Mouse (Mus musculus) retina, postnatal 1 day (tissue): Measurements from ENCODE around the gene Fbp1.
"Not testable (repeated sequence)": the region's sequence is repeated elsewhere in the genome, so short reads cannot be mapped to it uniquely, and the experiment has no call there.

Experiments
- DNase-seq: peaks from one replicate; pipeline ENCODE4 v3.0.0-alpha.2; 2012

Gene Fbp1

GRCm38 (mm10) chr13:62883925-62884324 lies 4.2 kb downstream of the Fbp1 start:
- DNase-seq = no peak

- DNase-seq = no peak
Measured at GRCm38 (mm10) chr13:62883436-62883835, 4.6 kb downstream of the Fbp1 start.

DNA sequence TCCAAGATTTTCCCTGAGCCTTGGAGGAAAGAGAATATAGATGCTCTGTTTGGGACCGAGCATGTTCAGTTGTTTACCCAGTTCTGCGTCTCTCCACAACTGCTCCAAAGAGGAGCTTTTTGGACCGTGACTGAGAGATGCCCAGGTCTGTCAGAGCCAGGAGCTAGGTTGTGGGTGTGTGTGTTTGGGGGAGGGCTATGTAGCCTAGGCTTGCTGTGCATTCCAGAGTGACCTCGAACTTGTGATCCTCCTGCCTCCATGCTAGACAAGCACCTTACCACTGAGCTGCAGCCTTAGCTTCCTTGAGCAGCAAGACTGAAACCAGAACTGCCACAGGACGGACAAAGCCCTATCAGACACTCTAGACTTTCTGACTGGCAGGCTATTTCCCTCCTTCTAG lies 5.2 kb downstream of the Fbp1 start:
- DNase-seq = no peak

- no peak for DNase-seq
Measured at GRCm38 (mm10) chr13:62881336-62881735, 6.7 kb downstream of the Fbp1 start.

GRCm38 (mm10) chr13:62879831-62880615 lies 8.1 kb downstream of the Fbp1 start:
- DNase-seq = no peak

GRCm38 (mm10) chr13:62879411-62879810 lies 8.7 kb downstream of the Fbp1 start:
- DNase-seq = no peak

GRCm38 (mm10) chr13:62877247-62877646 lies 10.8 kb downstream of the Fbp1 start:
- no peak for DNase-seq

DNA sequence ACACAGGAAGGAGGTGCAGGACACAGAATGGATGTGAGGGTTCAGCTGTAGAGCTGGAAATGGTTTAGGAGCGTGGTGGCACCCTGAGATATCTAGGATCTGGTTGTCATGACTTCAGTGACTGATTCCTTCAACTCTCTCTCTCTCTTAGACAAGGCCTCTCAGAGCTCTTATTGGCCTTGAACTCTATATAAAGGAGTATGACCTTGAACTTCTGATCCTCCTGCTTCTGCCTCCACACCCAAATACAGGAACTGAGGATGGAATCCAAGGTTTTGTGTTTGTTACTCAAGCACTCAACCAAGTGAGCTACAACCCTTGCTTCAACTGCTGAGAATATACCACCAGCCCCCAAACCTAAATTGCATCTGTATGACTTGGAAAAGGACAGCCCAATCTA lies 12.0 kb downstream of the Fbp1 start:
- no peak for DNase-seq

- DNase-seq = no peak
Measured at GRCm38 (mm10) chr13:62872252-62872651, 15.8 kb downstream of the Fbp1 start.

DNA sequence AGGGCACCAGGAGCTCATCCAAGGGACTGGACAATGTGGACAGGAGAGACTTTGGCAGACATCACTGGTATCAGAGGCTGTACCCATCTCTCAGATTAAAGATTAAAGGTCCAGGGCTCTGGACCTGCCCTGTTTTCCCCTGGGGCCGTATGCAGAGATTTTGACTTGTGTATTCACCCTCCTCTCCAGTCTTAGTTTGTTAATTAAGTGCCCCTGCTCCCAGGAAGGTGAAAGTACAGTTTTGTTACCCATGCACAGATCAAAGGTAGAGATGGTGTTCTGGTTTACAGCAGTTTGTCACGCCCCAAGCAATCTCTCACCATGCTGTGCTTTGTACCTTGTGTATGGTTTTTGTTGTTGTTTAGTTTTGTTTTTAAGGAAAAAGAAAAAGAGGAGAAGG lies 17.5 kb downstream of the Fbp1 start:
- DNase-seq = no peak

DNA sequence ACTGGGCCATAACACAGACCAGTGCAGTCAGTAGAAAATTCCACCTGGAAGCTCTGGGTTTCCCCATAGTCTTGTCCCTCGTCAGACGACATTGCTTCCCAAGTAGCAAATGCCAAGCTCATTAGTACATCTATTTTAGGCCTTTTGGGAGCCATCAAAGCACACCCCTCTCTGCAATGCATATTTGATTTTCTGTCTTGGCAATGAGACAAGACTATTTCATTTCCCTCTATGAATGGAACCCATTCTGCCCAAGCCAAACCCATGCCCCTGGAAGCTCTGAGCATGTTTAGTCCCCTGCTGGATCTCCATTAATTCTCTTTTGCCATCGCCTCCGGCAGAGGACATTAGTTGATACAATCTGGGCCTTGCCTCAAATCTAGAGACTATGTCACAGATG lies 21.3 kb downstream of the Fbp1 start:
- DNase-seq = no peak

DNA sequence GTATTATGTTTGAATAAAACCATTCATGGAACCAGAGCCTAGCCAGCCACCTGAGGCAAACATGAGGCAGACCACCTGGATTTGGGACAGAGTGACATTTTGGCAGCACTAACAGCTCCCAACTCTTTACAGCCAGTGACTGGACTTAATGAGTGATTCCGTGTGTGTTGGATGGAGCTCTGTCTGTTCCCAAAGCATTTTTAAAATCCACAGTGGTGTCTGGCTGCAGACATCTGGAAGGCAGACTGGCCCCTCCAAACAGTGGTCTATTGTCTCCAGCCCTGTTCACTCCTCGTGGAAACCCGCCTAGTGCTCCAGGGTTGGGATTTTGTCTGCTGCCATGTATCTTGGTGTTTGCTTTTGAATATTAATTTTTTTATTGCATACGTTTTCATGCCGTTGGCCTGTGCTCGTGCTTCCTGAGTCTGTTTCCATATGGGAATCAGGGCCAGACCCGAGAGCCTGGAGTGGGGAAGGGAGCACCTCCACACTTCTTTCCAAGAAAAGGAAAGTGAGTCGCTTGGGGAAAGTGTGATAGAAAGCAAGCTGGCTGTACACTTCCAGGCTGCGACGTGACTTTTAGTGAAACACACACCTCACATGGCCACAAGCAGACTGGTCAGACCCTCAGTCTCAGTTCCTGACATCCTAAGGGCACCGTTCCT lies 22.3 kb downstream of the Fbp1 start:
- no peak for DNase-seq

DNA sequence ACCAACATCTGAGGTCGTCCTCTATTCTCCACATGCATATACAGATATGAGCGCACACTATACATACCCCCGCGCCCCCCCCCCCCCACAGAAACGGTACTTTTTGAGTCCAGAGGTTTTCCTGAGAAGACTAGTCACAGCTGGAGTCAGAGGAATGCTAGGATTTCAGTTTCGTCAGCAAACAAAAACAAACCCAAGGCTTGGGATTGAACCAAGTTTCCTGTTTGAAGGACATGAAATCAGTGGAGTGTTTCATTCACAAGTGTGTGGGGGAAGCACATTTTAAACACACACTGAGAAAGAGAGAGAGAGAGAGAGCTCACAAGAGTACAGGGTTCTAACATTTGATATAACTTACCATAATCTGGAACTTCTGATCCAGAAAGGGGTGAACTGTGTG lies 24.3 kb downstream of the Fbp1 start:
- DNase-seq = no peak

GRCm38 (mm10) chr13:62862875-62863274 lies 25.2 kb downstream of the Fbp1 start:
- no peak for DNase-seq

GRCm38 (mm10) chr13:62860068-62860467 lies 28.0 kb downstream of the Fbp1 start:
- DNase-seq = no peak

GRCm38 (mm10) chr13:62859251-62859650 lies 28.8 kb downstream of the Fbp1 start:
- not testable (repeated sequence) for DNase-seq

DNA sequence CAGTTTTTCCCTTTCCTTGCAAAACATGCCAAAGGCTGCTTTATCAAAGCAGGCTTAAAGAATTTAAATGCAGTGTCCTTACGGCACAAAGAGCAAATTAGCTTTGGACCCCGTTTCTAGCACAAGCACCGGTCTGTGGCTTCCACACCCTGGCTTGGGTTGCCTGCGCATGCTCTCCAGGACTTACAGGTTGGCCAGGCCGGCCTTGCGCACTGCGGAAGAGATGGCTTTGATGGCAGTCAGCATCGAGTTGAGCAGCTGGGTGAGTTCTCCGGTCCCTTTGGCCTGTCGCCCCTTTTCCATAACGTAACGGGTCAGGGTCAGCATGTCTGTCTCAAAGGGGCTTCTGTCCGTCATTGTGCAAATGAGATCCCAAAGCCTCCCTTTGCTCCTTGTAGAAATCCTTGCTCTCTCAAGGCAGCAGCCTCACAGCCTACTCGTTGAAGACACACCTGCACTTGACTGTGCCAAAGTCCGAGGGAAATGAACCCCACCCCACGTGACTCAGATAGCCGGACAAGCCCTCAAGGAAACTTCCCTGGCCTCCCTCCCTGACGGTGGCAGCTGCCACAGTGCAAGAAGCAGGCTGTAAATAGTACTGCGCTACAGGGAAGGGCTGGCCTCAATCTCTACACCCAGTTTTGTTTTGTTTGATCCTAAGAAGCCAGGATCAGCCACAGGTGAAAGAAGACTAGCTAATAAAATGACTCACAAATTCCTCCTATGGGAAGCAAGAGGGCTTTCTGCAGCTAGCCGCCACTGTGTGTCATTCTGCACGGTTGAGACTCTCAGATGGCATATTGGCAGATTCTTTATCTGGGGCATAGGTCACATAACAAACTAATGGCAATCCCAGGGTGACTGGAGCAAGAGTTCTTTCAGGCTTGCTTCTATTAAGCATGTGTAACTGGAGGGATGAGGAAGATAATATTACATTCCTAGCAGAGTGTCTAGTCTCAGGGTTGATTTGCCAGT lies 29.9 kb downstream of the Fbp1 start, which contains the start of gene Fbp2:
Fbp2 (minus strand) TSS at position 482 of the 975 bp plus-strand sequence.
- DNase-seq = no peak

GRCm38 (mm10) chr13:62856850-62857249 lies 31.2 kb downstream of the Fbp1 start:
- no peak for DNase-seq

- DNase-seq = peak; percentile 92
Measured at GRCm38 (mm10) chr13:62856305-62856675, 31.8 kb downstream of the Fbp1 start.

GRCm38 (mm10) chr13:62855396-62856304 lies 32.4 kb downstream of the Fbp1 start:
- DNase-seq = no peak

- peak; percentile 62 for DNase-seq
Measured at GRCm38 (mm10) chr13:62854666-62855065, 33.4 kb downstream of the Fbp1 start.

- no peak for DNase-seq
Measured at GRCm38 (mm10) chr13:62833341-62833740, 54.7 kb downstream of the Fbp1 start.
